Mouse (Mus musculus) heart, adult 2 months (tissue): Measurements from ENCODE around the gene Lrrfip1.

ENCODE experiments used
- EP300 ChIP-seq: fragments of 200-500 bp; IDR thresholded peaks from 2 replicates; pipeline ENCODE4 v1.6.1; 2011; ENCODE audit warnings: low read depth, low read length, control low read depth; ENCODE audit not compliant: insufficient read depth
- POLR2A ChIP-seq: fragments of 200-500 bp; IDR thresholded peaks from 2 replicates; pipeline ENCODE4 v1.6.1; 2011; ENCODE audit warnings: mild to moderate bottlenecking, low read depth, low read length, control low read depth; ENCODE audit not compliant: insufficient read depth

DNA sequence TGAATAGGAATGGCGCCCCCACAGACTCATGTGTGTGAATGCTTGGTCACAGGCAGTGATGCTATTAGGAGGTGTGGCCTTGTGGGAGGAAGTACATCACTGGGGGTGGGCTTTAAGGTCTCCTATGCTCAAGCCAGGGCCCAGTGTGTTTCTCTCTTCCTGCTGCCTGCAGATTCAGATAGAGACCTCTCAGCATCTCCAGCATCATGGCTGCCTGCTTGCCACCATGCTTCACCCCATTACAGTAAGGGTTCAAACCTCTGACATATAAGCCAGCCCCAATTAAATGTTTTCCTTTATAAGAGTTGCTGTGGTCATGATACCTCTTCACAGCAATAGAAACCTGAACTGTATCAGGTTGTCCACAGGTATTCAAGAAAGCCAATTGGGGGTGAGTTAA, 2.6 kb upstream of the Lrrfip1 start:
- TF ChIP-seq EP300 (no peak), POLR2A (no peak)
